Mouse (Mus musculus) frontal cortex, adult 2 months (tissue): ENCODE measurements around the gene Vwa5a. TPM values are rescaled to one million over a fixed set of nuclear protein-coding genes. Genes with fewer than 3 reads are reported as not detected.

Experiments used
- DNase-seq, 2 experiments: peaks; one replicate each; pipeline ENCODE4 v3.0.0; 2022; ENCODE audit warnings: low spot score in 1 of 2; ENCODE audit errors: extremely low spot score in 1 of 2
- polyA plus RNA-seq: library from polyadenylated mRNA; depleted of rRNA; stranded (reverse); fragments of >200 nt; gene quantifications from 2 replicates; pipeline ENCODE4 v1.2.3, GENCODE M21; 2012; rRNA removed

Vwa5a gene
- polyA plus RNA-seq: 7.5 and 9.8 TPM in 2 replicates

DNA sequence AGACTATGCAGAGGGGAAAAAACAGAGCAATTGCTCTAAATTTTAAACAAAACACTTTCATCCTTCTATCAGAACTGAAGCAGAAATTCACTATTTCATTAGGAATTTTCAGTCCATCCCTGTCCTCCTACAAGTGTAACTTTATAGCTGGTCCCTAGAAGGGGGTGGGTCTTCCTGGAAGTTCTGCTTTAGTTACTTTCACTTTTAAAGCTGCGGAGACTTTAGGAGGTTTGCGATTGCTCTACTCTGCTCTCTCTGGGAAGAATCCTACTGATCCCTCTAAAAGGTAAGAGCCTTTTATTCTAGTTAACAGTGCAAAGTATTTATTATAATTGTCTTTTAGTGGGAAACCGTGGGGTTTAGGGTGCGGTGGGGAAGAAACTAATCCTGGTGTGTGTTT is at the start of gene Vwa5a:
Gene Vwa5a (plus strand): TSS at position 167 of the 400 bp plus-strand sequence.
- DNase-seq: peak in 1 of 2 experiments; percentile 24

- no peak for DNase-seq
Observed at GRCm38 (mm10) chr9:38672887-38673286, 45.2 kb upstream of the Vwa5a start.

- no peak for DNase-seq
Observed at GRCm38 (mm10) chr9:38674501-38674900, 43.6 kb upstream of the Vwa5a start, which contains the start of gene Olfr918. Gene Olfr918 (minus strand): TSS chr9:38674601.

GRCm38 (mm10) chr9:38718927-38719441 is 916 bp downstream of the Vwa5a start:
- DNase-seq: peak in 1 of 2 experiments; percentile 5

- no peak for DNase-seq
Observed at GRCm38 (mm10) chr9:38724044-38724443, 6.0 kb downstream of the Vwa5a start.

GRCm38 (mm10) chr9:38728218-38728617 is 10.2 kb downstream of the Vwa5a start:
- no peak for DNase-seq

DNA sequence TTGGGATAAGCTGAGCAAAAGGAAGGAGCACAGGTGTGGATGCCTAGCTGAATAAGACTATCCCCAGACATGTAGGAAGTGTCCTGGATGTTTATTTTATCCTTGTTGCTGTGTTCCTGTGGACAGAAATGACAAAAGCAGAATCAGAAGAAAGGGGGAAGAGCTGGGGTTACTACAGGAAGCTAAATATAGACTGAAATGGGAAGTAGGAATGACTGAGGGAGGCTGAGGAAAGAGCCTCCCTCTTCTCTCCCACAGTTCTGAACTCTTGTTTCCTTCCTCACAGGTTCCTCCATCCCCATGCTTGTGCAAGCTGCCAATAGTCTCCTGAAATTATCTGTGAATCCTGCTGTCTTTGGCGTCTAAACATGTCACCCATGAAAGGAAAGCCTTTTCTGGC is 23.3 kb downstream of the Vwa5a start:
- no peak for DNase-seq

GRCm38 (mm10) chr9:38744619-38745315 is 26.7 kb downstream of the Vwa5a start:
- DNase-seq: no peak

GRCm38 (mm10) chr9:38751999-38752398 is 33.9 kb downstream of the Vwa5a start, which contains the start of gene Olfr920:
Gene Olfr920 (plus strand): TSS chr9:38752299.
- no peak for DNase-seq

- DNase-seq: no peak
Observed at GRCm38 (mm10) chr9:38772768-38773167, 54.7 kb downstream of the Vwa5a start, which contains the start of gene Olfr921. Gene Olfr921 (plus strand): TSS chr9:38773068.

- DNase-seq: no peak
Observed at GRCm38 (mm10) chr9:38792689-38793088, 74.6 kb downstream of the Vwa5a start.

Other genes starting within 250 kb of the Vwa5a start
- gene Olfr905, start 247.2 kb upstream of the Vwa5a start, polyA plus RNA-seq: not detected in 2 replicates
- not detected in 2 replicates for gene Olfr906, start 231.2 kb upstream of the Vwa5a start, polyA plus RNA-seq
- gene Olfr907, start 222.5 kb upstream of the Vwa5a start, polyA plus RNA-seq: not detected in 2 replicates
- gene Olfr911-ps1, start 196.7 kb upstream of the Vwa5a start, polyA plus RNA-seq: not detected in 2 replicates
- gene Olfr910, start 180.4 kb upstream of the Vwa5a start, polyA plus RNA-seq: not detected in 2 replicates
- not detected in 2 replicates for gene Olfr912, start 138.1 kb upstream of the Vwa5a start, polyA plus RNA-seq
- gene Olfr913, start 125.5 kb upstream of the Vwa5a start, polyA plus RNA-seq: not detected in 2 replicates
- not detected in 2 replicates for gene Olfr914, start 113.2 kb upstream of the Vwa5a start, polyA plus RNA-seq
- gene Olfr916, start 58.4 kb upstream of the Vwa5a start, polyA plus RNA-seq: not detected in 2 replicates
- gene Olfr917, start 52.4 kb upstream of the Vwa5a start, polyA plus RNA-seq: not detected in 2 replicates
- gene Olfr918, start 43.7 kb upstream of the Vwa5a start, polyA plus RNA-seq: not detected in 2 replicates
- 0.11 TPM in 1 of 2 replicates, not detected in the other for gene Olfr919, start 14.6 kb upstream of the Vwa5a start, polyA plus RNA-seq
- 0.18 and 0.19 TPM in 2 replicates for gene Olfr920, start 34.0 kb downstream of the Vwa5a start, polyA plus RNA-seq
- gene Olfr921, start 54.8 kb downstream of the Vwa5a start, polyA plus RNA-seq: 0.06 and 0.08 TPM in 2 replicates
- gene Olfr922, start 96.3 kb downstream of the Vwa5a start, polyA plus RNA-seq: not detected in 2 replicates
- gene Olfr923, start 108.3 kb downstream of the Vwa5a start, polyA plus RNA-seq: not detected in 2 replicates
- gene Olfr924, start 126.2 kb downstream of the Vwa5a start, polyA plus RNA-seq: not detected in 2 replicates
- not detected in 2 replicates for gene Olfr26, start 136.8 kb downstream of the Vwa5a start, polyA plus RNA-seq
- gene Olfr926, start 158.9 kb downstream of the Vwa5a start, polyA plus RNA-seq: not detected in 2 replicates
- not detected in 2 replicates for gene Olfr930, start 211.5 kb downstream of the Vwa5a start, polyA plus RNA-seq